Mouse (Mus musculus): Measurements from ENCODE around the gene Mcu. TPM values are rescaled to one million over a fixed set of nuclear protein-coding genes. Genes with fewer than 3 reads are reported as not detected.

Mcu gene
- polyA plus RNA-seq, 1 experiment, result 13.1 TPM

- 92% methylated on average over 13 of the region's 13 CpGs for WGBS
- TF ChIP-seq POLR2A (IDR thresholded peaks at IDR 0.05; ENCODE audit: borderline replicate concordance, extremely low read depth, low read depth, low read length) (no peak), CTCF (IDR thresholded peaks at IDR 0.05; ENCODE audit: insufficient read depth, low read length) (no peak)
- no peak for DNase-seq
- H3K4me3 ChIP-seq (replicated peaks; ENCODE audit: extremely low read depth, low read depth, low read length), result no peak overlapping the region
- H3K4me1 ChIP-seq (ENCODE audit: control insufficient read depth, insufficient read depth, low read length), result peaks cover 14% of the 10 kb centered on the region
Measured at GRCm38 (mm10) chr10:59566968-59567367, 49.5 kb downstream of the Mcu start.

DNA sequence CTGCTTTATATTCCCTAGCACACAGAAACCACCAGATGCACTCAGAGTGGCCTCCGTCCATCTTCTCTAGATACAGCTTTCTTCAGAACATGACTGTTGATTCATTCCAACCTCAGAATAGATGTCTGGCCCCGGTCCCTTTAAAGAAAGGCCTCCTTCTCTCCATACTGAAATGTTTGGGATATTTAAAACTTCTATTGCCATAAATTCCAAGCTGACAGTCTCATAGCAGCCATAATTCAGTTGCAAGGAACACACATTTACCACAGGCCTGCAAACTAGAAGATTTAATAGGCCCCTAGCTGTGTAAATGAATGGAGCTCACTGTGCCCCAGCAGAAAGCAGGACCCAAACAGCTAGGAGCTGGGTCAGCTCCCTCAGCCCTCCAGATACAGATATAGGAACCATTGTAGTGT, 50.5 kb downstream of the Mcu start:
- TF ChIP-seq CTCF (IDR thresholded peaks at IDR 0.05; ENCODE audit: insufficient read depth, low read length) (no peak), POLR2A (IDR thresholded peaks at IDR 0.05; ENCODE audit: borderline replicate concordance, extremely low read depth, low read depth, low read length) (no peak)
- WGBS, result 77% methylated on average over 2 of the region's 2 CpGs
- no peak overlapping the region for H3K4me3 ChIP-seq (replicated peaks; ENCODE audit: extremely low read depth, low read depth, low read length)
- DNase-seq, result no peak
- H3K4me1 ChIP-seq (ENCODE audit: control insufficient read depth, insufficient read depth, low read length), result peaks cover 14% of the 10 kb centered on the region

DNA sequence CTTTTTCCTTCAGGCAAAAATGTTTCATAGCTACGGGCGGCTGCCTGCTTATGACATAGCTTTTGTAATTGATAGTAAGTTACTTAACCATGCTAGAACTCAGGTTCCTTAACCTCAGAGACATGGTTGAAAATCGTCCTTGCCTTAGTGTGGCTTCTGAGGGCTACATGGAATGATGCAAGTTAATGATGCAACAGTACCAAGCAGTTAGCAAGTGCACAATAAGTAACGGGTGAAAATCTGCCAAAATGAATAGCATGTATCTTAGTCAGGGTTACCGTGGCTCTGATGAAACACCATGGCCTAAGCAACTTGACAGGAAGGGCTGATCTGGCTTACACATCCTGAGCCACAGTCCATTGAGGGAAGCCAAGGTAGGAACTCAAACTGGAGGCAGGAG, 51.9 kb downstream of the Mcu start:
- DNase-seq, result no peak
- H3K4me1 ChIP-seq (ENCODE audit: control insufficient read depth, insufficient read depth, low read length), result peaks cover 8% of the 10 kb centered on the region
- TF ChIP-seq CTCF (IDR thresholded peaks at IDR 0.05; ENCODE audit: insufficient read depth, low read length) (no peak), POLR2A (IDR thresholded peaks at IDR 0.05; ENCODE audit: borderline replicate concordance, extremely low read depth, low read depth, low read length) (no peak)
- WGBS, result 69% methylated on average over 5 of the region's 5 CpGs
- no peak overlapping the region for H3K4me3 ChIP-seq (replicated peaks; ENCODE audit: extremely low read depth, low read depth, low read length)

DNA sequence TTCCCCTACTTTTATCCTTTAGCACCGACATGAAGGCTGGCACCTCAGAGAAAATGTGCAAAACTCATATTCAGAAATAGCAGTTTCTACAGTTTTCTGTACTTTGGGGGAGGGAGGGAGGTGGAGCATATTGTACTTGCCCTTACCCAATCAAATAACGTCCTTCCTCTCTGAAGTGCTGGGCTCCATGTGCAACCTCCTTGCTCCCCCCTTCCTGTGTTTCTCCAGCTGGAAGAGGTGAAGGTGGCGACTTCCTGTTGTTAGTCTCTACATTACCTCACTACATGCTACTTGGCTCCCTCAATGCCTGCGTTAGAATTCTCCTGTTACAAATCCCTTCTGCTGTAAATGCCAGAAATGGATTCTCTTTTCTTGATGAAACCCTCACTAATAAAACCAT, 54.0 kb downstream of the Mcu start:
- no peak overlapping the region for H3K4me3 ChIP-seq (replicated peaks; ENCODE audit: extremely low read depth, low read depth, low read length)
- peaks cover 5% of the 10 kb centered on the region for H3K4me1 ChIP-seq (ENCODE audit: control insufficient read depth, insufficient read depth, low read length)
- no peak for TF ChIP-seq CTCF (IDR thresholded peaks at IDR 0.05; ENCODE audit: insufficient read depth, low read length)
- no peak for TF ChIP-seq POLR2A (IDR thresholded peaks at IDR 0.05; ENCODE audit: borderline replicate concordance, extremely low read depth, low read depth, low read length)
- DNase-seq, result no peak
- WGBS, result 47% methylated on average over 4 of the region's 4 CpGs

GRCm38 (mm10) chr10:59560126-59560525, 56.4 kb downstream of the Mcu start:
- no peak overlapping the region for H3K4me3 ChIP-seq (replicated peaks; ENCODE audit: extremely low read depth, low read depth, low read length)
- DNase-seq, result no peak
- 97% methylated on average over 5 of the region's 5 CpGs for WGBS
- H3K4me1 ChIP-seq (ENCODE audit: control insufficient read depth, insufficient read depth, low read length), result peaks cover 5% of the 10 kb centered on the region
- TF ChIP-seq POLR2A (IDR thresholded peaks at IDR 0.05; ENCODE audit: borderline replicate concordance, extremely low read depth, low read depth, low read length) (no peak), CTCF (IDR thresholded peaks at IDR 0.05; ENCODE audit: insufficient read depth, low read length) (no peak)

DNA sequence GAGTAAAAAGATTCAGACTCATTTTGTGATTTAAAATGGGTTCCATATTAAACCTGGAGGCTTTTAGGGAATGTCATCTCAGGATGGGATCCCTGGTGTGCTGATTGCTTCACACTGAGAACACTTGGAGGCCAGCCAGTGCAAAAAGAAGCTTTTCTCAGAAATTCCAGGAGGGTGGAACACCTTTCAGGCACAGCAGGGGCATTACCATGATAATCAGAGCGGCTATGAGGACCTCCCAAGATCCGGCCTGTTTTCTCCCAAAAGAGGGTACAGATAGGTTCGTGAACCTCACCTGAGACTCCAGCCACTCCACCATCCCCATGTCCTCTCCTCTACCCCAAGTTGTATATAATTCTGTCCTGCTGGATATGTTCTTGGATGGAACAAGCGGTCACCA, 57.9 kb downstream of the Mcu start:
- no peak for TF ChIP-seq POLR2A (IDR thresholded peaks at IDR 0.05; ENCODE audit: borderline replicate concordance, extremely low read depth, low read depth, low read length)
- no peak for TF ChIP-seq CTCF (IDR thresholded peaks at IDR 0.05; ENCODE audit: insufficient read depth, low read length)
- no peak for DNase-seq
- H3K4me3 ChIP-seq (replicated peaks; ENCODE audit: extremely low read depth, low read depth, low read length), result no peak overlapping the region
- no peaks in the 10 kb centered on the region for H3K4me1 ChIP-seq (ENCODE audit: control insufficient read depth, insufficient read depth, low read length)
- WGBS, result 95% methylated on average over 4 of the region's 4 CpGs

GRCm38 (mm10) chr10:59558164-59558563, 58.3 kb downstream of the Mcu start:
- WGBS, result 90% methylated on average over 5 of the region's 5 CpGs
- DNase-seq, result no peak
- H3K4me1 ChIP-seq (ENCODE audit: control insufficient read depth, insufficient read depth, low read length), result no peaks in the 10 kb centered on the region

GRCm38 (mm10) chr10:59556541-59556940, 60.0 kb downstream of the Mcu start:
- TF ChIP-seq POLR2A (IDR thresholded peaks at IDR 0.05; ENCODE audit: borderline replicate concordance, extremely low read depth, low read depth, low read length) (no peak), CTCF (IDR thresholded peaks at IDR 0.05; ENCODE audit: insufficient read depth, low read length) (no peak)
- no peak for DNase-seq
- Histone ChIP-seq H3K4me3 (replicated peaks; ENCODE audit: extremely low read depth, low read depth, low read length) (no peak overlapping the region), H3K4me1 (ENCODE audit: control insufficient read depth, insufficient read depth, low read length) (no peaks in the 10 kb centered on the region)
- 49% methylated on average over 5 of the region's 5 CpGs for WGBS

More at GRCm38 (mm10) chr10:59558164-59558563, 58.3 kb downstream of the Mcu start:
- no peak overlapping the region for H3K4me3 ChIP-seq (replicated peaks; ENCODE audit: extremely low read depth, low read depth, low read length)
- TF ChIP-seq POLR2A (IDR thresholded peaks at IDR 0.05; ENCODE audit: borderline replicate concordance, extremely low read depth, low read depth, low read length) (no peak), CTCF (IDR thresholded peaks at IDR 0.05; ENCODE audit: insufficient read depth, low read length) (no peak)

DNA sequence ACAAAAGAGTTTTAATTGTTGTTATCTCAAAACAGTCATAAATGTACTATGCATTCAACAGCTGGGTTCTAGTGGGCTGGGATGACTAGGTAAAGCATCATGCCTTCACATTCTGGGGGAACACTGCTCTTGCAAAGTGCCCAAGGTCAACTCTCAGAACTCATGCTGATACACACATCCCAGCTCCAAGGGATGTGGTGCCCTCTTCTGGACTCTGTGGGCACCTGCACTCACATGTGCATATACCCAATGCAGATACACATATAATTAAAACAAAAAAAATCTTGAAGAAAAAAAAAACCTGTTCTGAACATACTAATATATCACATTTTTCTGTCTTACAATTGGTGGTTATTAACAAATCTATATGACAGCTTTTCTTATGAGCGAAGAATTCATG, 62.2 kb downstream of the Mcu start:
- Histone ChIP-seq H3K4me1 (ENCODE audit: control insufficient read depth, insufficient read depth, low read length) (no peaks in the 10 kb centered on the region), H3K4me3 (replicated peaks; ENCODE audit: extremely low read depth, low read depth, low read length) (no peak overlapping the region)
- TF ChIP-seq POLR2A (IDR thresholded peaks at IDR 0.05; ENCODE audit: borderline replicate concordance, extremely low read depth, low read depth, low read length) (no peak), CTCF (IDR thresholded peaks at IDR 0.05; ENCODE audit: insufficient read depth, low read length) (no peak)
- 97% methylated on average over 1 of the region's 1 CpGs for WGBS
- no peak for DNase-seq

DNA sequence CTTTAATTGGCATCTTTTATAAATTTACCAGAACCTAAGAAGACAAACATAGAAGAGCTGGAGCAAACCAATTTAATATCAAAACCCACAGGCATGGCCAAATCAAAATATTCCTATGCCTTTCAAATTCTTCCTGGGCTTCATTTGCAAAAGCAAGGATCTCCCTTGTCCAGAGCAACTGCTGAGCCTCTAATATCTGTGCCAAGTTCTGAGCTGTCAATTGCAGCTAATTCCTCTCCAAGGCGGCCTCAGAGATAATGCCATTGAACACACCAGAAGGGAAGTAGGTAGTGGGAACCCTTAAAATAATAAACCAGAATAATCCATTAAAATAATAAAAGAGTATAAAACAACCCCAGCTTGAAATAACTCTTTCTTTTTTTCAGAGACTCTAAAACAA, 64.0 kb downstream of the Mcu start:
- 56% methylated on average over 1 of the region's 1 CpGs for WGBS
- TF ChIP-seq POLR2A (IDR thresholded peaks at IDR 0.05; ENCODE audit: borderline replicate concordance, extremely low read depth, low read depth, low read length) (no peak), CTCF (IDR thresholded peaks at IDR 0.05; ENCODE audit: insufficient read depth, low read length) (no peak)
- Histone ChIP-seq H3K4me3 (replicated peaks; ENCODE audit: extremely low read depth, low read depth, low read length) (no peak overlapping the region), H3K4me1 (ENCODE audit: control insufficient read depth, insufficient read depth, low read length) (no peaks in the 10 kb centered on the region)
- DNase-seq, result no peak

All from lung, adult 2 months (tissue).